Mouse (Mus musculus) myocyte (in vitro differentiated cells): ENCODE measurements around the gene Adamts2. TPM values are rescaled to one million over a fixed set of nuclear protein-coding genes. Genes with fewer than 3 reads are reported as not detected.

ENCODE experiments used
- H3K27me3 ChIP-seq: one replicate; pipeline ENCODE4 v1.6.1; 2011; ENCODE audit not compliant: control insufficient read depth, insufficient read depth, insufficient read length
- H3K36me3 ChIP-seq: one replicate; pipeline ENCODE4 v1.6.1; 2011; ENCODE audit not compliant: control insufficient read depth, insufficient read depth
- H3K4me2 ChIP-seq: one replicate; pipeline ENCODE4 v1.6.1; 2011; ENCODE audit warnings: low read depth, control low read depth
- H3K4me3 ChIP-seq: one replicate; pipeline ENCODE4 v1.5.1; 2011; ENCODE audit warnings: mild to moderate bottlenecking, control low read depth, moderate library complexity
- H3K79me2 ChIP-seq: one replicate; pipeline ENCODE4 v1.6.1; 2011; ENCODE audit not compliant: control insufficient read depth, insufficient read depth
- H3ac ChIP-seq: one replicate; pipeline ENCODE4 v1.6.1; 2011; ENCODE audit not compliant: control insufficient read depth, insufficient read length
- CEBPB ChIP-seq: IDR thresholded peaks from 2 replicates; pipeline ENCODE4 v1.6.1; 2011; ENCODE audit warnings: mild to moderate bottlenecking, moderate library complexity; ENCODE audit not compliant: poor library complexity, insufficient read depth, severe bottlenecking
- E2F4 ChIP-seq: IDR thresholded peaks from one replicate; pipeline ENCODE4 v1.6.1; 2011; ENCODE audit warnings: mild to moderate bottlenecking, control low read depth, moderate library complexity; ENCODE audit not compliant: insufficient read depth
- MAX ChIP-seq: IDR thresholded peaks from one replicate; pipeline ENCODE4 v1.6.1; 2011; ENCODE audit warnings: low read depth, mild to moderate bottlenecking, control low read depth
- MYOD1 ChIP-seq, 3 experiments: IDR thresholded peaks; one replicate each; pipeline ENCODE4 v1.6.1; 2011; ENCODE audit warnings: control low read depth in 2 of 3, low read depth in 2 of 3, mild to moderate bottlenecking in 2 of 3, moderate library complexity in 1 of 3; ENCODE audit not compliant: insufficient read length in 2 of 3, control insufficient read depth in 1 of 3
- MYOG ChIP-seq, 3 experiments: IDR thresholded peaks; one replicate each; pipeline ENCODE4 v1.6.1; 2011; ENCODE audit warnings: control low read depth in 2 of 3, low read depth in 2 of 3, mild to moderate bottlenecking in 2 of 3; ENCODE audit not compliant: insufficient read length in 2 of 3, control insufficient read depth in 1 of 3, insufficient read depth in 1 of 3
- POLR2A ChIP-seq: IDR thresholded peaks from one replicate; pipeline ENCODE4 v1.6.1; 2011; ENCODE audit warnings: low read depth, mild to moderate bottlenecking, control low read depth, moderate library complexity; ENCODE audit not compliant: insufficient read length
- POLR2AphosphoS2 ChIP-seq: IDR thresholded peaks from one replicate; pipeline ENCODE4 v1.6.1; 2011; ENCODE audit warnings: low read depth, control low read depth; ENCODE audit not compliant: insufficient read length
- REST ChIP-seq: IDR thresholded peaks from one replicate; pipeline ENCODE4 v1.6.1; 2011; ENCODE audit warnings: mild to moderate bottlenecking, control low read depth, moderate library complexity; ENCODE audit not compliant: insufficient read depth, insufficient read length
- SRF ChIP-seq: IDR thresholded peaks from one replicate; pipeline ENCODE4 v1.6.1; 2011; ENCODE audit warnings: low read depth; ENCODE audit not compliant: control insufficient read depth, insufficient read length
- TCF12 ChIP-seq: IDR thresholded peaks from one replicate; pipeline ENCODE4 v1.6.1; 2011; ENCODE audit warnings: mild to moderate bottlenecking, control low read depth; ENCODE audit not compliant: poor library complexity, insufficient read depth, severe bottlenecking
- TCF3 ChIP-seq: IDR thresholded peaks from one replicate; pipeline ENCODE4 v1.6.1; 2011; ENCODE audit warnings: low read depth, control low read depth; ENCODE audit not compliant: insufficient read length
- USF1 ChIP-seq: IDR thresholded peaks from one replicate; pipeline ENCODE4 v1.6.1; 2011; ENCODE audit warnings: low read depth, mild to moderate bottlenecking, control low read depth, moderate library complexity
- polyA plus RNA-seq: library from polyadenylated mRNA; unstranded; fragments of >200 nt; fragmentation: generic; extraction: Trizol; gene quantifications from one replicate; pipeline ENCODE4 v1.2.1, GENCODE M21; 2012; ENCODE audit warnings: missing spikeins

The Adamts2 gene
- polyA plus RNA-seq, 1 experiment: 24.9 TPM

GRCm38 (mm10) chr11:50576521-50576920 lies 25.4 kb upstream of the Adamts2 start:
- H3K36me3 ChIP-seq: no peaks in the 10 kb centered on the region
- no peaks in the 10 kb centered on the region for H3K79me2 ChIP-seq
- H3K4me3 ChIP-seq: no peak overlapping the region
- TF ChIP-seq MYOD1 (IDR thresholded peaks at IDR 0.05; ENCODE audit: control insufficient read depth in 1 of 3, insufficient read length in 2 of 3, low read depth in 2 of 3): no peak
- no peak for TF ChIP-seq POLR2A
- TF ChIP-seq TCF3: no peak
- no peak for TF ChIP-seq MAX
- peak in 1 of 3 experiments; percentile 5 for TF ChIP-seq MYOG (IDR thresholded peaks at IDR 0.05; ENCODE audit: control insufficient read depth in 1 of 3, insufficient read depth in 1 of 3, insufficient read length in 2 of 3, low read depth in 2 of 3)
- H3K4me2 ChIP-seq: no peak overlapping the region
- H3K27me3 ChIP-seq: no peaks in the 10 kb centered on the region
- no peak overlapping the region for H3ac ChIP-seq

DNA sequence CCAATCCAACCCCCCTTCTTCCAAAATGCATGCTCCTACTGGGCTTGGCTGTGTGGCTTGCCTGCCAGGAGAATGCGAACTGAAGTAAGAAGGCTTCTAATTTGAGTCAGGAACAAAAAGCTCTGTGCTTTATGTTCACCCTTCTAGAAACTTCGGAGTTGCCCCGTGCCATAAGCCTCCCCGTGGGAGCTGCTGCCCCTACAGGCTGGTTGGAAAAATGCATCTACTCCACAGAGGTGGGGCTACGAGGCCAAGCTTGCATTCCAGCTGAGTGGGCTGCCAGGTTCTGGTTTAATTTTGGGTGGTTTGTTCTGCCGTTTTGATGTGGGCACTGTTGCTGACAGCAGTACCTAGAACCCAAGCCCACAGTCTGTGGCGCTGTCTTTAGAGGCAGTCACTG lies 14.9 kb upstream of the Adamts2 start:
- Histone ChIP-seq H3K27me3 (no peaks in the 10 kb centered on the region), H3K4me3 (no peak overlapping the region), H3ac (no peak overlapping the region), H3K4me2 (no peak overlapping the region), H3K79me2 (no peaks in the 10 kb centered on the region), H3K36me3 (no peaks in the 10 kb centered on the region)
- TF ChIP-seq POLR2AphosphoS2 (no peak), MAX (no peak), TCF3 (no peak), MYOG (IDR thresholded peaks at IDR 0.05; ENCODE audit: control insufficient read depth in 1 of 3, insufficient read depth in 1 of 3, insufficient read length in 2 of 3, low read depth in 2 of 3) (no peak), USF1 (no peak), SRF (no peak), CEBPB (no peak), MYOD1 (IDR thresholded peaks at IDR 0.05; ENCODE audit: control insufficient read depth in 1 of 3, insufficient read length in 2 of 3, low read depth in 2 of 3) (no peak), TCF12 (no peak), E2F4 (no peak), REST (no peak), POLR2A (no peak)

DNA sequence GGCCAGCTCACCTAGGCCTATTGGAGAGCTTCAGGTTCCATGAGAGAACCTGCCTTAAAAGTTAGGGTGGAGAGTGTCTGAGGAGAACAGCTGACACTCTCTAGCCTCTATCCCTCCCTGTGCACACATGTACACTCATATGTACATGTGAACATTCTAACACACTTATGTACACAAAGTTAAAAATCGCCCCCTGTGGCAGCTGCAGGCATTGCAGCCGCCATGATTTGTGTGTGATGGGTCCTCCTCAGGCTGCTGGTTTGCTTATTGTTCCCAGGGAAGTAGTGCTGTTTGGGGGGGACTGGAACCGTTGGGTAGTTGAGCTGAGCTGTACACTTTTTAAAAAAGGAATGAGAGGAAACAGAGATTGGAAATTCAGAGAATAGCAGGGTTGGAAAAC lies 14.1 kb upstream of the Adamts2 start:
- no peak overlapping the region for H3K4me2 ChIP-seq
- no peaks in the 10 kb centered on the region for H3K79me2 ChIP-seq
- TF ChIP-seq MYOG (IDR thresholded peaks at IDR 0.05; ENCODE audit: control insufficient read depth in 1 of 3, insufficient read depth in 1 of 3, insufficient read length in 2 of 3, low read depth in 2 of 3): no peak
- no peak for TF ChIP-seq REST
- no peak for TF ChIP-seq TCF12
- TF ChIP-seq E2F4: no peak
- H3K27me3 ChIP-seq: no peaks in the 10 kb centered on the region
- no peaks in the 10 kb centered on the region for H3K36me3 ChIP-seq
- H3ac ChIP-seq: no peak overlapping the region
- no peak overlapping the region for H3K4me3 ChIP-seq

DNA sequence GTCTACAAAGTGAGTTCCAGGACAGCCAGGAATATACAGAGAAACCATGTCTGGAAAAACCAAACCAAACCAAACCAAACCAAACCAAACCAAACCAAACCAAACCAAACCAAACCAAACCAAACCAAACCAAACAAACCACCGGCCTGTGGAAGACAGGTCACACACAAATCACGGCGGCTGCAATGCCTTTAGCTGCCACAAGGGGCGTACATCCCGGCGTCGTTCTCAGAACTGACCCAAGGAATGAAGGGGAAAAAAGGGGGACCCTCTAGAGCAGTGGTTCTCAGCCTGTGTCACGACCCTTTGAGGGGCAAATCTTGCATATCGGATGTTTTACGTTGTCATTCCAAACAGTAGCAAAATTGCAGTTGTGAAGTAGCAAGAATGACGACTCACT lies 12.8 kb upstream of the Adamts2 start:
- no peaks in the 10 kb centered on the region for H3K36me3 ChIP-seq
- no peak for TF ChIP-seq CEBPB
- TF ChIP-seq MAX: no peak
- no peak for TF ChIP-seq POLR2A
- no peak for TF ChIP-seq POLR2AphosphoS2
- TF ChIP-seq SRF: no peak
- no peak for TF ChIP-seq MYOD1 (IDR thresholded peaks at IDR 0.05; ENCODE audit: control insufficient read depth in 1 of 3, insufficient read length in 2 of 3, low read depth in 2 of 3)
- no peak for TF ChIP-seq TCF12
- TF ChIP-seq REST: no peak
- TF ChIP-seq E2F4: no peak
- TF ChIP-seq USF1: no peak

DNA sequence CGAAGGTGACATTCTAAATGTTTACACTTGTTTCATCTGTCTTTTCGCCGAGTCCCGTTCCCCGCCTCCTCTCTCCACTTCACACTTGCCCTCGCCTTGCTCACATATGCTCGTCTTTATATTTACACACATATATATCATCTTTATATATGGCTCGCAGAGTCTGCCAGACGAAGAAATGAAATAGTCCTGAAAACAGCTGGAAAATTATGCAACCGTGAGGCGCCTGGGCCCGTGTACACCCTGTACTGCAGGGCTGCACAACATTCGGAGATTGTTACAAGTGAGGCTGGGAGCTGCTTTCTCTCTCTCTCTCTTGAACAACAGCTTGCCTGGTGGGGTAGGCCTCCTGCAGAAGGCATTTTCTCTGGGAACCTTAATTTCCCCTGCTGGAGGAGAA lies 10.8 kb upstream of the Adamts2 start:
- no peaks in the 10 kb centered on the region for H3K36me3 ChIP-seq
- H3K27me3 ChIP-seq: no peaks in the 10 kb centered on the region
- no peak overlapping the region for H3ac ChIP-seq
- TF ChIP-seq USF1: no peak
- TF ChIP-seq REST: no peak
- TF ChIP-seq SRF: no peak
- TF ChIP-seq CEBPB: no peak
- TF ChIP-seq MYOD1 (IDR thresholded peaks at IDR 0.05; ENCODE audit: control insufficient read depth in 1 of 3, insufficient read length in 2 of 3, low read depth in 2 of 3): no peak
- H3K4me3 ChIP-seq: no peak overlapping the region
- no peaks in the 10 kb centered on the region for H3K79me2 ChIP-seq
- H3K4me2 ChIP-seq: no peak overlapping the region

More for the DNA sequence above, 12.8 kb upstream of the Adamts2 start:
- H3K79me2 ChIP-seq: no peaks in the 10 kb centered on the region
- no peak overlapping the region for H3K4me3 ChIP-seq
- no peak overlapping the region for H3K4me2 ChIP-seq
- H3ac ChIP-seq: no peak overlapping the region
- no peaks in the 10 kb centered on the region for H3K27me3 ChIP-seq
